Mouse (Mus musculus): ENCODE data around the gene Hsd3b1.
"Not testable (repeated sequence)": the region's sequence is repeated elsewhere in the genome, so short reads cannot be mapped to it uniquely, and the experiment has no call there.

The Hsd3b1 gene

GRCm38 (mm10) chr3:98859576-98859975 lies at the start of gene Hsd3b1:
Hsd3b1 (minus strand) TSS chr3:98859794.
- no peak for DNase-seq (ENCODE audit: low read depth, low spot score)

DNA sequence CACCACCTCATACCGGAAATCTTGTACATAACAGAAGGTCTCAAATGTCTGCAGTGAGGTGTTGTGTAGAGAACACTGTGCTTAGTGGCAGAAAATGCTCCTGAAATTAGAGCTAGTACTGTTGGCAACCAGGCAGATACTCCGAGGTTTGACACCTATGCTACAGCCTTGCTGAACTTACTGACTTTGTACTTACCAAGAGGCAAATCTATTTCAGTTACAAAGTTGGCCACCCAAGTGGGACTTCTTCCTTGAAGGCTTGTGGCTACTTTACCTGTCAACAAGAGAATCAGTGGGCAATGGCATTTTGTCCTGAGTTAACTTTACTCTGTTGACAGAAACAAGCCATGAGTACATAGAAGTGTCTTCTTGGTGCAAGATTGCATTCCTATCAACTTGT lies 38.0 kb upstream of the Hsd3b1 start:
- no peak for DNase-seq (ENCODE audit: low read depth, low spot score)

GRCm38 (mm10) chr3:98895071-98895601 lies 35.5 kb upstream of the Hsd3b1 start:
- DNase-seq (ENCODE audit: low read depth, low spot score), result peak; percentile 41

DNA sequence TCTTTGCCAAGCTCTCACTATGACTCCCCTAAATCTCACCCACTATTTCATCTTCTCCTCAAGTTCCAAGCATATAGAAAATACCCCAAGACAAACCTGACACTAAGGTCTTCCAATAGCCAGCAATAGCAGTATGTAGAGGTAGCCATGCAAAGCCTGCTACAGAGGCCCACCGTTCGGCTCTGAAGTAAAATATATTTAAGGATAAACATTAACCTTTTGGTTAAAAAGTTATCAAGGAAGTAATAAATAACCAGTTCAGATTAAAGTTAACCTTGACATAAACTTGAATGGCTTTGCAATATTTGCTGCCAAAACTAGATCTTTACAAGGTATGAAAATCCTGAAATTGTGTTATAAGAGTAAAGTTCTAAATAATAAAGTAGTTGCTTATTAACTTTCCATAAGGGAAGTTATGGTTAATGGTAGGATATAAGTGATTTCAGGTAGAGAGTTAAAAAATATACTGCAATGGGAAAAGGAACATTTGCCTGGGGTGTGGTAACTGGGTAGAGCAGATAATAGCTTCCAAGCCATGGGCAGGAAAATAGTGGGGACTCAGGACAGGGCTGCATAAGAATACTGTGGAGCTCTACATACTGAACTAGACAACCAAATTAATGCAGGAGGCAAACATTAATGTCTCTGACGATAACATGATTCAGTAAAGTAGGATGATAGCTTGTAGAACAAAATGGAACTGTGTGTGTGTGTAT lies 33.6 kb upstream of the Hsd3b1 start, which contains the start of gene Hao2:
Gene Hao2, minus strand, starts transcription at position 183 of the 716 bp plus-strand sequence.
- DNase-seq (ENCODE audit: low read depth, low spot score), result no peak

GRCm38 (mm10) chr3:98890430-98890829 lies 30.8 kb upstream of the Hsd3b1 start:
- DNase-seq (ENCODE audit: low read depth, low spot score), result no peak

DNA sequence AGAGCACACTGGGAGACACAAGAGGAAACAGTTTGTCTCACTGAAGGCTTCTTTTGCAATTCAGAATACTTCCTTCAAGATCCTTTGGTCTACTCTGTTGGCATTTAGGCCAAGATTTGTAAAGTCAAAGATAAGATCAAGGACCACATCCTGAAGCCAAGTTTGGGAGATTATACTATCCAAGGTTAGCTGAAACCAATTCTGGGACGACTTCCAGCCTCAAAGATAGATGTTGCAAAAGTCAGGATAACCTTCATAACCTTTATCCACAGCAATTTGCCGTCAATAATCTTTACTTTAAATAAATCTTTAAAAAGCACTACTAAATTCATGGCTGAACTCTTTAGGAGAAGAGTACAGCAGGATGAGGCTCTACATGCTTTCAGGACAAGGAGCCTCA lies 28.6 kb upstream of the Hsd3b1 start:
- no peak for DNase-seq (ENCODE audit: low read depth, low spot score)

GRCm38 (mm10) chr3:98880831-98881230 lies 21.2 kb upstream of the Hsd3b1 start:
- DNase-seq (ENCODE audit: low read depth, low spot score), result no peak

- DNase-seq (ENCODE audit: low read depth, low spot score), result no peak
Measured at GRCm38 (mm10) chr3:98880216-98880615, 20.6 kb upstream of the Hsd3b1 start.

- DNase-seq (ENCODE audit: low read depth, low spot score), result no peak
Measured at GRCm38 (mm10) chr3:98868219-98868618, 8.6 kb upstream of the Hsd3b1 start.

GRCm38 (mm10) chr3:98862800-98863199 lies 3.2 kb upstream of the Hsd3b1 start:
- DNase-seq (ENCODE audit: low read depth, low spot score), result no peak

GRCm38 (mm10) chr3:98858051-98858450 lies 1.5 kb downstream of the Hsd3b1 start:
- DNase-seq (ENCODE audit: low read depth, low spot score), result no peak

- DNase-seq (ENCODE audit: low read depth, low spot score), result no peak
Measured at GRCm38 (mm10) chr3:98856892-98857291, 2.7 kb downstream of the Hsd3b1 start.

- no peak for DNase-seq (ENCODE audit: low read depth, low spot score)
Measured at GRCm38 (mm10) chr3:98855160-98855559, 4.4 kb downstream of the Hsd3b1 start.

DNA sequence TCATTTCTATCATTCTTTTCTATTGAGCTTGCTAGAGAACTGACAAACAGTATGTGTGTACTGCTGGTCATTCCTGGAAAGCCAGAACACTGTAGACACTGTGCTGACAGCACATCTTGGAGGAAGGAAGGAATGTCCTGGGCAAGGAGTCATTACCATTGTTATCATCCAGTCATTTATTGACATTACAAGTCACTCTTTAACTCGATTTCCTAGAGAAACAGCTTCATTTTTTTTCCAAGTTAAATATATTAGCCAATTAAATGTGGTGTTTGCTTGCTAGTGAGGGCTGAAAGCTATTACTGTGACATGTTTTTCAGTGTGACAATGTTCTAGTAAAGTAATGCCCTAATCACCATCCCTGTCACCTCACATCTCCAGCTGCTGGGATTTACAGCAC lies 5.9 kb downstream of the Hsd3b1 start:
- no peak for DNase-seq (ENCODE audit: low read depth, low spot score)

GRCm38 (mm10) chr3:98853051-98853450 lies 6.5 kb downstream of the Hsd3b1 start:
- DNase-seq (ENCODE audit: low read depth, low spot score), result no peak

DNA sequence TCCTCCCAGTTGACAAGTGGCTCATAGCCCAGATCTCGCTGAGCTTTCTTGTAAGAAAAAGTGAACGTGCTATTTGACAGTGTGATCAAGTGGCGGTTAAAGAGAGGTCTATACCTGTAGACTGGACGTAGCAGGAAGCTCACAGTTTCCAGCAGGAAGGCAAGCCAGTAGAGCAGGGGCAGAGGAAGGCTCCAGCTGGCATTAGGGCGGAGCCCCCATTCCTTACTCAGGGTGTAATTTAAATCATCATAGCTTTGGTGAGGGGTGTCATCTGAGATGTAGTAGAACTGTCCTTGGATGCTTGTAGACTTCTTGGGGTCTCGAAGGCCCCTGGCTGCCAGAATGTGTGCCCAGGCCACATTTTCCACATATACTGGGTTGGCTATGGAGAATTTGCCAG lies 7.0 kb downstream of the Hsd3b1 start:
- no peak for DNase-seq (ENCODE audit: low read depth, low spot score)

- DNase-seq (ENCODE audit: low read depth, low spot score), result no peak
Measured at GRCm38 (mm10) chr3:98851853-98852252, 7.7 kb downstream of the Hsd3b1 start.

DNA sequence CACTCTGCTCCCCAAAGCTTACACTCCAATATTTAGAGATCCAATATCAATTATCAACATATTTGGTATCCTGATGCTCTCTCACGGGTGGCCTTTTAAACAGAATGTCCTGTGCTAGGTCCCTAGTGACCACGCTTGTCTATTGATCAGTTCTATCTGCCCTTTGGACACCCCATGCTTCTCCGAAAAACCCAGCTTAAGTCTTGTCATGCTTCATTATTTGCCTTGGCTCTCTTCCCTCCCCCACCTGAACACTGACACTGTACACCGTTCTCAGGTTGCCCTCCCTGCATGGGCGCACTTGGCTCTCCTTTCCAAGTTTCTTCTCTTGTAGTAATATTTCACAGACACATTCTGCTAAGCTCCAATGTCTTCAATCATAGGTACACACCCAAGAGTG lies 9.3 kb downstream of the Hsd3b1 start:
- no peak for DNase-seq (ENCODE audit: low read depth, low spot score)

- no peak for DNase-seq (ENCODE audit: low read depth, low spot score)
Measured at GRCm38 (mm10) chr3:98848898-98849297, 10.7 kb downstream of the Hsd3b1 start.

GRCm38 (mm10) chr3:98814101-98814670 lies 45.4 kb downstream of the Hsd3b1 start, which contains the start of gene Hsd3b6:
Hsd3b6 (minus strand) TSS chr3:98814443.
- DNase-seq (ENCODE audit: low read depth, low spot score), result no peak

DNA sequence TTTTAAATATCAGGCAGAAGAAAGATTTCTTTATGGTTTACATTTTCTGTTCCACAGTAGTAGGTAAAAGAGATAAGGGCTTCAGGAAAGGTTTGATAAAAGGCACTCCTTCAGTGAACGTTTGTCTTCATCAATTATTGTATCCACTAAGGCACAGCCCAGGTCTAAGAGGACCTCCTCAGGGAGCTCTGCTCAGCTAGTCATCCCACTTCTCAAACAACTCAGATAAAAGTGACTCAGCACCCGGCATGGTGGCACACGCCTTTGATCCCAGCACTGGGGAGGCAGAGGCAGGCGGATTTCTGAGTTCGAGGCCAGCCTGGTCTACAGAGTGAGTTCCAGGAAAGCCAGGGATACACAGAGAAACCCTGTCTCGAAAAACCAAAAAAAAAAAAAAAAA lies 46.9 kb downstream of the Hsd3b1 start:
- DNase-seq (ENCODE audit: low read depth, low spot score), result not testable (repeated sequence)

DNA sequence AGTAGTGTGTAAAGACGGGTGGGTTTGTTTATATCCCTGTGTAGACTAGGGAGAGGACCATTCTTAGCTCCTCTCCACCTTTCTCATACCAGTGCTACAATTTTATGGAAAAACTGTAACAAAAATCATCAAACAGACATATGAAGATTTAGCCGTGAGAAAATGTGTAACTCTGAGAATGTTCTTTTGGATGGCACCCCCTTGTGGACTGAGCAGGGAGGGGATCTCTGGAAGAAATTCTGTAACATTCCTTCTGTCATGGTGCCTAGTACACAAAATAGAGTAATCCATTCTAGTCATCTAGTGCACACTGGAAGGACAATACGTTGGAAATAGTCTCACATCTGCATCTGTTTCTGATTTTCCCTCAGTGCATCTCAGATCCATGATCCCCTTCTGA lies 54.6 kb downstream of the Hsd3b1 start:
- not testable (repeated sequence) for DNase-seq (ENCODE audit: low read depth, low spot score)

Data from embryo, embryonic 11.5 days (tissue).